Mouse (Mus musculus) brain, adult 10 weeks (tissue): ENCODE results near the gene Arhgap24. TPM values are rescaled to one million over a fixed set of nuclear protein-coding genes. Genes with fewer than 3 reads are reported as not detected.

Experiments used
- polyA plus RNA-seq: library from polyadenylated mRNA; stranded (reverse); fragments of 350-450 nt; fragmentation: Illumina TruSeq; extraction: RNeasy Lipid Tissue Mini Kit (QIAGEN cat#74804); gene quantifications from one replicate; pipeline ENCODE4 v1.2.3, GENCODE M21; 2015; ENCODE audit warnings: low read depth, low replicate concordance

Arhgap24 gene
- 7.4 TPM for polyA plus RNA-seq

DNA sequence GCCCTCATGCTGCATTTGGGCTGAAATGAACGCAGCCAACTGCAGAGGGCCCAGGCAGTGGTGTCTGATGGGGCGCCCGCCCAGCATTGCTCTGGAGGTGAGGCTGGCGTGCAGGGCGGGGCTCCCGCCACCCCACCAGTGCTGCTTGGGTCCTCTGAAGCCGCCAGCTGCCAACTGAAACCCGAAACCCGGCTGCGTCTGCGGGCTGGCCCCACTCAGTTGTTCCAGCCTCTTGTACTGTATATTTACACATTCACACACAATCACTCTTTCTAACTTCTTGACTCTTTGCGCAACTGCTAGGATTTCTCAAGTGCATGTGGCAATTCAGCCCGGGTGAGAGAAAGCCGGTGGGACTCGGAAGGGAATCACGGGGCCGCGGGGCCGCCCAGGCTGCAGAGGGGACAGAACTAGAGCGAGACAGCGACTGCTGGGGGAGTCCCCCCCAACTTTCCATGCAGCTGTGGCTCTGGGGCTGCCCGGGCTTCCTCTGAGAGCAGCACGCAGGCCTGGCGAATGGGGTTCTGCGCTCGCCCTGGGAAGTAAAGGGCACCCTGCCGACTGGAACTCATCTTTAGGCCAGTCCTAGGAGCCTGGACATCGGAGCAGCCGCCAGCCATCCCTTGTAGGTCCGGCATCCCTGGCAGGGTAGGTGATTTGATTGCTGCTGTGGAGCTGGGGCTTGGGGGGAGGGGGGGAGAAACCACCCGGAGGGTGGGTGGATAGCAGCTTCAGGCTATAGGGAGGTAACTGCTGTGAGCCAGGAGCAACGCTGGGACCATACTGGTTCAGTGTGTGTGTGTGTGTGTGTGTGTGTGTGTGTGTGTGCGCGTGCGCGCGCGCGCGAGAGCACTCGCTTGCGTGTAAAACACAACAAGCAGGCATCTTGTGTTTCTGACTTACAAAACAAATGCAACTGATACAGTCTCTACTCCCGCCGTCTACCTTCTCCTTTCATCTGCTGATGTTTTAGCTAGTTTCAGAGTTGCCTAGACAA lies at the start of gene Arhgap24:
Gene Arhgap24 (plus strand): TSS at position 177 of the 997 bp plus-strand sequence.

